Mouse (Mus musculus) neural tube, embryonic 11.5 days (tissue): ENCODE measurements around the gene Tapbpl. TPM values are rescaled to one million over a fixed set of nuclear protein-coding genes. Genes with fewer than 3 reads are reported as not detected.

Experiments used
- ATAC-seq: fragments of 200-750 bp; cut with Nextera tagmentation; 2 replicates; pipeline ENCODE4 v1.8.0; 2017; ENCODE audit warnings: moderate number of reproducible peaks, mild to moderate bottlenecking, moderate TSS enrichment, moderate library complexity; ENCODE audit not compliant: insufficient read depth, low FRiP score, low TSS enrichment
- DNase-seq: peaks from one replicate; pipeline ENCODE4 v3.0.0-alpha.2; 2015; ENCODE audit warnings: low spot score
- H3K27ac ChIP-seq: fragments of 300-500 bp; sonication (generic); 2 replicates; pipeline ENCODE4 v1.5.1; 2014; ENCODE audit warnings: low read depth, mild to moderate bottlenecking, low read length
- H3K27me3 ChIP-seq: fragments of 300-500 bp; sonication (generic); 2 replicates; pipeline ENCODE4 v1.6.1; 2014; ENCODE audit warnings: mild to moderate bottlenecking, low read length, mixed read lengths; ENCODE audit not compliant: control insufficient read depth, insufficient read depth
- H3K36me3 ChIP-seq: fragments of 300-500 bp; sonication (generic); 2 replicates; pipeline ENCODE4 v1.6.1; 2014; ENCODE audit warnings: mild to moderate bottlenecking, low read length, moderate library complexity, mixed read lengths; ENCODE audit not compliant: control insufficient read depth, insufficient read depth
- H3K4me1 ChIP-seq: fragments of 300-500 bp; sonication (generic); 2 replicates; pipeline ENCODE4 v1.6.1; 2014; ENCODE audit warnings: low read length, mixed read lengths; ENCODE audit not compliant: control insufficient read depth, insufficient read depth
- H3K4me2 ChIP-seq: fragments of 300-500 bp; sonication (generic); 2 replicates; pipeline ENCODE4 v1.6.1; 2014; ENCODE audit warnings: low read depth, mild to moderate bottlenecking, moderate library complexity
- H3K4me3 ChIP-seq: fragments of 300-500 bp; sonication (generic); 2 replicates; pipeline ENCODE4 v1.5.1; 2014; ENCODE audit warnings: low read depth, low read length
- H3K9ac ChIP-seq: fragments of 300-500 bp; sonication (generic); 2 replicates; pipeline ENCODE4 v1.6.1; 2014; ENCODE audit warnings: mild to moderate bottlenecking, low read length
- H3K9me3 ChIP-seq: fragments of 300-500 bp; sonication (generic); 2 replicates; pipeline ENCODE4 v1.6.1; 2016; ENCODE audit warnings: low read length; ENCODE audit not compliant: control insufficient read depth
- WGBS: fragments of 180-500 bp; shearing (Covaris S2); extraction: QIAGEN DNeasy Blood & Tissue Kit; methylation state at CpG from one replicate; pipeline ENCODE4 v1.1.7; 2014; 5-methylcytosine and 5-hydroxymethylcytosine counted together
- polyA plus RNA-seq: library from polyadenylated mRNA; unstranded; fragments of >200 nt; fragmentation: Nextera tagmentation; extraction: Ambion mirVana; gene quantifications from 2 replicates; pipeline ENCODE4 v1.2.1, GENCODE M21; 2014

Gene Tapbpl
- polyA plus RNA-seq, 1 experiment from 2014 or later, result 1.7 TPM

GRCm38 (mm10) chr6:125252285-125252684 is 20.6 kb upstream of the Tapbpl start:
- DNase-seq (no peak), ATAC-seq (no peak)
- no peak overlapping the region for H3K9ac ChIP-seq
- H3K36me3 ChIP-seq, result no peaks in the 10 kb centered on the region
- H3K27me3 ChIP-seq, result no peaks in the 10 kb centered on the region
- 94% methylated on average over 3 of the region's 3 CpGs for WGBS
- H3K4me1 ChIP-seq, result no peaks in the 10 kb centered on the region
- H3K27ac ChIP-seq, result no peak overlapping the region
- no peak overlapping the region for H3K4me2 ChIP-seq
- H3K4me3 ChIP-seq, result no peak overlapping the region
- H3K9me3 ChIP-seq, result no peaks in the 10 kb centered on the region

- WGBS, result 29% methylated on average over 1 of the region's 1 CpGs
- H3K27me3 ChIP-seq, result no peaks in the 10 kb centered on the region
- DNase-seq (no peak), ATAC-seq (no peak)
- H3K27ac ChIP-seq, result no peak overlapping the region
- H3K9ac ChIP-seq, result no peak overlapping the region
- no peak overlapping the region for H3K4me2 ChIP-seq
- no peaks in the 10 kb centered on the region for H3K36me3 ChIP-seq
- H3K9me3 ChIP-seq, result no peaks in the 10 kb centered on the region
- no peaks in the 10 kb centered on the region for H3K4me1 ChIP-seq
- H3K4me3 ChIP-seq, result no peak overlapping the region
Measured at GRCm38 (mm10) chr6:125244551-125244950, 12.9 kb upstream of the Tapbpl start.

- H3K4me1 ChIP-seq, result no peaks in the 10 kb centered on the region
- H3K36me3 ChIP-seq, result no peaks in the 10 kb centered on the region
- ATAC-seq (no peak), DNase-seq (no peak)
- no peak overlapping the region for H3K4me3 ChIP-seq
- no peaks in the 10 kb centered on the region for H3K27me3 ChIP-seq
- no peak overlapping the region for H3K9ac ChIP-seq
- H3K4me2 ChIP-seq, result no peak overlapping the region
- H3K9me3 ChIP-seq, result no peaks in the 10 kb centered on the region
- H3K27ac ChIP-seq, result no peak overlapping the region
- WGBS, result 91% methylated on average over 8 of the region's 8 CpGs
Measured at GRCm38 (mm10) chr6:125241566-125241965, 9.9 kb upstream of the Tapbpl start.

GRCm38 (mm10) chr6:125240617-125241016 is 9.0 kb upstream of the Tapbpl start:
- no peak for ATAC-seq

GRCm38 (mm10) chr6:125239547-125239946 is 7.9 kb upstream of the Tapbpl start:
- WGBS, result 98% methylated on average over 5 of the region's 5 CpGs
- no peaks in the 10 kb centered on the region for H3K36me3 ChIP-seq
- no peak for DNase-seq
- H3K4me2 ChIP-seq, result no peak overlapping the region
- no peak overlapping the region for H3K27ac ChIP-seq
- no peaks in the 10 kb centered on the region for H3K4me1 ChIP-seq
- H3K9ac ChIP-seq, result no peak overlapping the region
- ATAC-seq, result no peak
- H3K27me3 ChIP-seq, result no peaks in the 10 kb centered on the region
- no peaks in the 10 kb centered on the region for H3K9me3 ChIP-seq
- H3K4me3 ChIP-seq, result no peak overlapping the region

More at GRCm38 (mm10) chr6:125240617-125241016, 9.0 kb upstream of the Tapbpl start:
- Histone ChIP-seq H3K9ac (no peak overlapping the region), H3K4me1 (no peaks in the 10 kb centered on the region), H3K27me3 (no peaks in the 10 kb centered on the region), H3K27ac (no peak overlapping the region), H3K9me3 (no peaks in the 10 kb centered on the region), H3K36me3 (no peaks in the 10 kb centered on the region), H3K4me2 (no peak overlapping the region), H3K4me3 (no peak overlapping the region)
- 82% methylated on average over 5 of the region's 5 CpGs for WGBS
- DNase-seq, result no peak

- Histone ChIP-seq H3K4me3 (no peak overlapping the region), H3K27me3 (no peaks in the 10 kb centered on the region), H3K9ac (no peak overlapping the region), H3K4me1 (no peaks in the 10 kb centered on the region), H3K27ac (no peak overlapping the region), H3K36me3 (no peaks in the 10 kb centered on the region), H3K4me2 (no peak overlapping the region), H3K9me3 (no peaks in the 10 kb centered on the region)
- 74% methylated on average over 6 of the region's 6 CpGs for WGBS
- ATAC-seq (no peak), DNase-seq (no peak)
Measured at GRCm38 (mm10) chr6:125238396-125238795, 6.7 kb upstream of the Tapbpl start.

- H3K27me3 ChIP-seq, result no peaks in the 10 kb centered on the region
- H3K4me1 ChIP-seq, result no peaks in the 10 kb centered on the region
- H3K27ac ChIP-seq, result no peak overlapping the region
- no peaks in the 10 kb centered on the region for H3K9me3 ChIP-seq
- no peak overlapping the region for H3K4me2 ChIP-seq
- H3K9ac ChIP-seq, result no peak overlapping the region
- no peaks in the 10 kb centered on the region for H3K36me3 ChIP-seq
- ATAC-seq (no peak), DNase-seq (no peak)
- no peak overlapping the region for H3K4me3 ChIP-seq
- 85% methylated on average over 4 of the region's 4 CpGs for WGBS
Measured at GRCm38 (mm10) chr6:125237421-125237820, 5.8 kb upstream of the Tapbpl start.

GRCm38 (mm10) chr6:125236782-125237181 is 5.1 kb upstream of the Tapbpl start, which contains the start of gene Cd27:
TSS of gene Cd27 (minus strand) at chr6:125237010.
- DNase-seq (no peak), ATAC-seq (no peak)
- 32% methylated on average over 6 of the region's 6 CpGs for WGBS
- H3K9me3 ChIP-seq, result no peaks in the 10 kb centered on the region
- no peak within 1 kb of the TSS for H3K27ac ChIP-seq
- no peak within 1 kb of the TSS for H3K9ac ChIP-seq
- H3K36me3 ChIP-seq, result no peaks in the 10 kb centered on the region
- no peaks in the 10 kb centered on the region for H3K27me3 ChIP-seq
- H3K4me3 ChIP-seq, result no peak within 1 kb of the TSS
- no peaks in the 10 kb centered on the region for H3K4me1 ChIP-seq
- H3K4me2 ChIP-seq, result no peak within 1 kb of the TSS

- Histone ChIP-seq H3K4me2 (no peak overlapping the region), H3K4me1 (no peaks in the 10 kb centered on the region), H3K36me3 (no peaks in the 10 kb centered on the region), H3K9me3 (no peaks in the 10 kb centered on the region), H3K27ac (no peak overlapping the region), H3K4me3 (no peak overlapping the region), H3K27me3 (no peaks in the 10 kb centered on the region), H3K9ac (no peak overlapping the region)
- WGBS, result 65% methylated on average over 6 of the region's 6 CpGs
- no peak for DNase-seq
- ATAC-seq, result no peak
Measured at GRCm38 (mm10) chr6:125236341-125236740, 4.7 kb upstream of the Tapbpl start.
